Mouse (Mus musculus): ENCODE data around the gene Pter. TPM values are rescaled to one million over a fixed set of nuclear protein-coding genes. Genes with fewer than 3 reads are reported as not detected.

The Pter gene
- 6.8 and 8.0 TPM in 2 replicates for polyA plus RNA-seq (2016; fragmentation: Nextera tagmentation; extraction: Ambion mirVana)

GRCm38 (mm10) chr2:12923804-12924591, at the start of gene Pter:
Gene Pter (plus strand): TSS chr2:12924041.
- H3K4me3 ChIP-seq, result peak within 1 kb of the TSS; percentile 43
- under 1% methylated on average over 24 of the region's 24 CpGs for WGBS
- peak within 1 kb of the TSS; percentile 75 for H3K4me2 ChIP-seq (replicated peaks)
- H3K4me1 ChIP-seq, result peaks cover 8% of the 10 kb centered on the region
- peak; percentile 93 for ATAC-seq (ENCODE audit: low FRiP score, low read depth)
- H3K9me3 ChIP-seq, result no peaks in the 10 kb centered on the region
- H3K36me3 ChIP-seq, result no peaks in the 10 kb centered on the region
- H3K27ac ChIP-seq, result no peak within 1 kb of the TSS
- no peaks in the 10 kb centered on the region for H3K27me3 ChIP-seq (replicated peaks)
- H3K9ac ChIP-seq, result peak within 1 kb of the TSS; percentile 33; the same call in 1 of the 2 replicates

GRCm38 (mm10) chr2:12874232-12874631, 49.6 kb upstream of the Pter start:
- no peak overlapping the region for H3K27ac ChIP-seq
- no peaks in the 10 kb centered on the region for H3K27me3 ChIP-seq (replicated peaks)
- H3K36me3 ChIP-seq, result no peaks in the 10 kb centered on the region
- no peak overlapping the region for H3K4me2 ChIP-seq (replicated peaks)
- WGBS, result 69% methylated on average over 1 of the region's 1 CpGs
- H3K9ac ChIP-seq, result no peak overlapping the region
- H3K4me3 ChIP-seq, result no peak overlapping the region
- no peak for ATAC-seq (ENCODE audit: low FRiP score, low read depth)
- H3K9me3 ChIP-seq, result no peaks in the 10 kb centered on the region
- H3K4me1 ChIP-seq, result no peaks in the 10 kb centered on the region

GRCm38 (mm10) chr2:12879492-12879891, 44.3 kb upstream of the Pter start:
- no peak overlapping the region for H3K4me3 ChIP-seq
- H3K4me2 ChIP-seq (replicated peaks), result no peak overlapping the region
- ATAC-seq (ENCODE audit: low FRiP score, low read depth), result no peak
- H3K27ac ChIP-seq, result no peak overlapping the region
- H3K9ac ChIP-seq, result no peak overlapping the region
- H3K36me3 ChIP-seq, result no peaks in the 10 kb centered on the region
- WGBS, result 79% methylated on average over 2 of the region's 2 CpGs
- no peaks in the 10 kb centered on the region for H3K4me1 ChIP-seq
- no peaks in the 10 kb centered on the region for H3K27me3 ChIP-seq (replicated peaks)
- H3K9me3 ChIP-seq, result no peaks in the 10 kb centered on the region

GRCm38 (mm10) chr2:12881009-12881408, 42.8 kb upstream of the Pter start:
- Histone ChIP-seq H3K27ac (no peak overlapping the region), H3K27me3 (replicated peaks) (no peaks in the 10 kb centered on the region), H3K4me2 (replicated peaks) (no peak overlapping the region), H3K9ac (no peak overlapping the region), H3K4me1 (no peaks in the 10 kb centered on the region), H3K36me3 (no peaks in the 10 kb centered on the region), H3K9me3 (no peaks in the 10 kb centered on the region), H3K4me3 (no peak overlapping the region)
- no peak for ATAC-seq (ENCODE audit: low FRiP score, low read depth)
- WGBS, result 94% methylated on average over 1 of the region's 1 CpGs

DNA sequence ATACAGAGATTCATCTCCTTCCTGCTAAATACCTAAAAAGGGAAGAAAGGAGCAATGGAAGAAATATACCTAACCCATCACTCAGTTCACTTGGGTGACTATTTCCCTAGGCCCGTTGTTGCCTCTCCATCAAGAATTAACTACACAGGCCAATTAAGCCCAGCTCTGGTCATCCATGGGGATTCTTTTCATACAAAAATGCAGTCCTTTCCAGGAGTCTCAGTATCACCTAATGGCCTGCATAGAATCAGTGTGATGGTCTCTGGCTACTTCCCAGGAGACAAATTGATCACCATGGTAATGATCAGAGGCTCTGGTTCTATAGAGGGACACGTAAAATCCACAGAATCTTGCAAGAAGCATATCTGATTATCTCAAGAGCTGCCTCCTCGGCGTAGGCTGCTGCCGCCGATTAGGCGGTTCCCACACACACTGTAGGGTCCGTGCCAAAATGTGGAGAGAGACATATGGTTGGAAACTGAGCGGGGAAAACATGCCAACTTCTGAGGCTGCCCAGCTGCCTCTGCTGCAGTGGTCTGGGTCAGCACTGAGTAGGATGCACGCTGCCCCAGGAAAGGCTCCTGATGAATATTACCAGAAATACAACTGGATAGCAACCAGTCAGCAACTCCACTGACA, 40.4 kb upstream of the Pter start:
- H3K36me3 ChIP-seq, result no peaks in the 10 kb centered on the region
- no peak overlapping the region for H3K9ac ChIP-seq
- no peak for ATAC-seq (ENCODE audit: low FRiP score, low read depth)
- no peak overlapping the region for H3K27ac ChIP-seq
- no peak overlapping the region for H3K4me2 ChIP-seq (replicated peaks)
- H3K9me3 ChIP-seq, result no peaks in the 10 kb centered on the region
- H3K4me1 ChIP-seq, result no peaks in the 10 kb centered on the region
- H3K27me3 ChIP-seq (replicated peaks), result no peaks in the 10 kb centered on the region
- WGBS, result 82% methylated on average over 10 of the region's 10 CpGs
- H3K4me3 ChIP-seq, result no peak overlapping the region

GRCm38 (mm10) chr2:12887015-12887414, 36.8 kb upstream of the Pter start:
- H3K27me3 ChIP-seq (replicated peaks), result no peaks in the 10 kb centered on the region
- H3K4me2 ChIP-seq (replicated peaks), result no peak overlapping the region
- no peaks in the 10 kb centered on the region for H3K36me3 ChIP-seq
- no peaks in the 10 kb centered on the region for H3K9me3 ChIP-seq
- H3K4me1 ChIP-seq, result no peaks in the 10 kb centered on the region
- H3K27ac ChIP-seq, result no peak overlapping the region
- no peak overlapping the region for H3K4me3 ChIP-seq
- no peak overlapping the region for H3K9ac ChIP-seq
- WGBS, result 54% methylated on average over 2 of the region's 2 CpGs
- ATAC-seq (ENCODE audit: low FRiP score, low read depth), result 0 out of 2 replicates have a peak, but pooled peaks have one; percentile 48

DNA sequence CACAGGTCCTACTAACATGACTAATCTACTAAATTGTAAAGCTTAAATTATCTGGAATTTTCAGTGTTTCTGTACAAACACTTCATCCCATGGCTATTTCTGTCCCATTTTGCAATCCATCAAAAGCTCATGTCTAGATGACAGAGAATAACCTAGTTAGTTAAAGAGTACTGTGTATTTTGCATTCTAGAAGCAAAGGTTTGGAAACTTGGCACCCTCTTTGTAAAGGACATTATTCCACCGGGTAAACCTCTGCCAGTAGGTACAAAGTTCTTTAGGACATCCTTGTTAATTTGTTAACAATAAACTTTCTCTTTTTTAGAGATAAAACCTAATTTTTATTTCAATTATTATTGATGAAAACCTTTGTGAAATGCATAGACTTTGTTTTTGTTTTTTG, 18.1 kb upstream of the Pter start:
- Histone ChIP-seq H3K9ac (no peak overlapping the region), H3K27me3 (replicated peaks) (no peaks in the 10 kb centered on the region), H3K27ac (no peak overlapping the region), H3K4me1 (no peaks in the 10 kb centered on the region), H3K4me2 (replicated peaks) (no peak overlapping the region), H3K4me3 (no peak overlapping the region), H3K36me3 (no peaks in the 10 kb centered on the region), H3K9me3 (no peaks in the 10 kb centered on the region)
- 93% methylated on average over 1 of the region's 1 CpGs for WGBS
- no peak for ATAC-seq (ENCODE audit: low FRiP score, low read depth)

GRCm38 (mm10) chr2:12925643-12926042, 1.8 kb downstream of the Pter start:
- no peaks in the 10 kb centered on the region for H3K9me3 ChIP-seq
- H3K4me2 ChIP-seq (replicated peaks), result no peak overlapping the region
- no peaks in the 10 kb centered on the region for H3K27me3 ChIP-seq (replicated peaks)
- H3K27ac ChIP-seq, result no peak overlapping the region
- H3K36me3 ChIP-seq, result no peaks in the 10 kb centered on the region
- no peak for ATAC-seq (ENCODE audit: low FRiP score, low read depth)
- WGBS, result 87% methylated on average over 1 of the region's 1 CpGs
- H3K4me3 ChIP-seq, result no peak overlapping the region
- peaks cover 8% of the 10 kb centered on the region for H3K4me1 ChIP-seq
- H3K9ac ChIP-seq, result no peak overlapping the region

DNA sequence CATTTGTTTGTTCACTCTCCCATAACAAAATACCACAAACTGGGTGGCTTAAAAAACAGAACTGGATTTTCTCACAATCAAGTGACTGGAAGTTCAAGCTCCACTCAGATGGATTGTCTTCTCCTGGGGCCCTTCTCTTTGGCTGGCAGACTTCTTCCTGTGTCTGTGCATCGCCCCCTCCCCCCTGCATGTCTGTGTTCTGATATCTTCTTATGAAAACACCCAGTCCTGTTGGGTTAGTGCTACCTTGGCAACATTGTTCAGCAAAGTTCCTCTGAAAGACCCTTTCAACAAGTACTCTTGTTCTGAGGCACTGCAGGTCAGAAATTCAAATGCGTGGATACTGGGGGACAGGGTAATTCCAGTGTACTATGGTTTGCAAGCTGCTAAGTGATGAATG, 6.5 kb downstream of the Pter start:
- Histone ChIP-seq H3K27ac (no peak overlapping the region), H3K9ac (no peak overlapping the region), H3K36me3 (no peaks in the 10 kb centered on the region), H3K4me2 (replicated peaks) (no peak overlapping the region), H3K9me3 (no peaks in the 10 kb centered on the region), H3K4me1 (no peaks in the 10 kb centered on the region), H3K4me3 (no peak overlapping the region), H3K27me3 (replicated peaks) (no peaks in the 10 kb centered on the region)
- WGBS, result 84% methylated on average over 2 of the region's 2 CpGs
- no peak for ATAC-seq (ENCODE audit: low FRiP score, low read depth)

DNA sequence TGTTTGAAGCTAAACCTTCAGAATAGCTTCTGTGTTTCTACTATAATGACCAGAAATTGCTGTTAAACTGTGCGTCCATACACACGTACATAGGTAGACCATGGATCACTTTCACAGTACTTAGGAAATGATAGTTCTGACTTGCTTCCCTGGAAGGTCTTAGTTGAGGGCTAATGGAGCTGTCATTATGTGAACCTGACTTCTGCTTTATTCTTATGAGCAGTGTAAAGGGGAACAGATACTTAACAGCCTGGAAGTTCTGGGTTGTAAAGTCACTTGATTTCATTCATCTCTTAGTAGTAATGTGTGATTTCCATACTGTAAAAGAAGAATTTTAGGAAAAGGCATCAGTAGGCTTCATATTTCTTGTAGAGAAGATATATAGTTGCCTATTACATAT, 10.1 kb downstream of the Pter start:
- Histone ChIP-seq H3K27me3 (replicated peaks) (no peaks in the 10 kb centered on the region), H3K4me2 (replicated peaks) (no peak overlapping the region), H3K9ac (no peak overlapping the region), H3K27ac (no peak overlapping the region), H3K4me1 (no peaks in the 10 kb centered on the region), H3K4me3 (no peak overlapping the region), H3K36me3 (no peaks in the 10 kb centered on the region), H3K9me3 (no peaks in the 10 kb centered on the region)
- 83% methylated on average over 2 of the region's 2 CpGs for WGBS
- no peak for ATAC-seq (ENCODE audit: low FRiP score, low read depth)

DNA sequence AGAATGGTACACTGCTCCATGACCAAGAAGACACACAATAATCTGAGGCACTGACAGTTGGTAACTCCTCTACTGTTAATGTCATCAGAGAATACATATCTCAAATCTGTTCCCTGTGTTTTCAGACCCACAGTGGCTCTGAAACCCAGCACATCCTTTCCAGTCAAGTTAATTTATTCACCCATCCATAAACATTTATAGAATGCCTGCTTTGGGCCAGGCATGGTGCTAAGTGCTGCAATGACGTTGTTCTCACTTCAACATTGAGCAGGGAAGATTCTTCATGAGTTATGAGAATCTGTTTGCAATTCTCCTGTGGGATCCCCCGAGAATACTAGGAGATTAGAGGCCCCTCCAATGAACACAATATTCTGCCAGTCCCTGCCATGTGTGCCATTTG, 11.4 kb downstream of the Pter start:
- WGBS, result 57% methylated on average over 2 of the region's 2 CpGs
- Histone ChIP-seq H3K27ac (no peak overlapping the region), H3K4me1 (no peaks in the 10 kb centered on the region), H3K27me3 (replicated peaks) (no peaks in the 10 kb centered on the region), H3K4me2 (replicated peaks) (no peak overlapping the region), H3K4me3 (no peak overlapping the region), H3K36me3 (no peaks in the 10 kb centered on the region), H3K9me3 (no peaks in the 10 kb centered on the region), H3K9ac (no peak overlapping the region)
- no peak for ATAC-seq (ENCODE audit: low FRiP score, low read depth)

DNA sequence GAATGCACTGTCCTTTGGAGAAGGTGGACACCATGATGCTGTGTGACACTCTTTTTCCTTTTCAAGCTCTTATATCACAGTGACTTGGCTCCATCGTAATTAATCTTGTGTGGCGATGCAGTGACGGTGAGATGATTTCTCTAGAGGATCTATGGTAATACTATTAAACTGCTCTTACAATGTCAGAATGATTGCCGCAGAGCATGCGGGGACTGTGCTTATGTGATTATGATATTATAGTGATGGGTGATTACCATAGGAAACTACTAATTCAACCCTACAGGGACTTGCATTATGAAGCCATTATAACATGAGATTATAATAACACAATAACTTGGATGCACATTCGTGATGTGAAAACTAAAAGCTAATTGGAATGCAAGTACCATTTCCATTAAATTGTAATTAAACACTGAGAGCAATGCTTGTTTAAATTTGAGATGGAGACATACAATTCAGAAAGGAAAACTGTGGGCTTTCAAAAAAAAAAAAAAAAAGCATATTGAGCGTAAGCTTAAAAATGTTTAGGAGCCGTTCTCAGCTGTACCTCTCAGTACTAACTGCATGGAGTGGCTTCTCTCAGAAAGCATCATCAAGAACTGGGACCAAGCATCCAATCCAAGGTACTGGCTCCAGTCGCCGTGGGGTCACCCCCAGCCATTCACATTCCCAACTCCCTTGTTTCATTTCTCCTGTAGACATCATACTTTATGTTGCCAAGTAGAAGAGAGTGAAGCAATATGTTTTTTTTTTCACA, 13.8 kb downstream of the Pter start:
- no peaks in the 10 kb centered on the region for H3K4me1 ChIP-seq
- ATAC-seq (ENCODE audit: low FRiP score, low read depth), result 0 out of 2 replicates have a peak, but pooled peaks have one; percentile 21
- no peak overlapping the region for H3K27ac ChIP-seq
- H3K27me3 ChIP-seq (replicated peaks), result no peaks in the 10 kb centered on the region
- no peak overlapping the region for H3K4me3 ChIP-seq
- H3K9ac ChIP-seq, result no peak overlapping the region
- no peak overlapping the region for H3K4me2 ChIP-seq (replicated peaks)
- H3K9me3 ChIP-seq, result no peaks in the 10 kb centered on the region
- WGBS, result 83% methylated on average over 10 of the region's 10 CpGs
- H3K36me3 ChIP-seq, result no peaks in the 10 kb centered on the region
